Mouse (Mus musculus) brain, embryonic 14.5 days (tissue): ENCODE data around the gene Npcd.

Source experiments
- CTCF ChIP-seq: fragments of 200-500 bp; IDR thresholded peaks from 2 replicates; pipeline ENCODE4 v1.5.1; 2012; ENCODE audit warnings: inconsistent platforms, mild to moderate bottlenecking, moderate library complexity, borderline replicate concordance; ENCODE audit not compliant: insufficient read depth, insufficient read length; ENCODE audit errors: extremely low read depth
- POLR2A ChIP-seq: fragments of 200-500 bp; IDR thresholded peaks from 2 replicates; pipeline ENCODE4 v1.6.1; 2012; ENCODE audit warnings: mild to moderate bottlenecking, inconsistent platforms, borderline replicate concordance; ENCODE audit not compliant: poor library complexity, insufficient read depth, insufficient read length, severe bottlenecking; ENCODE audit errors: extremely low read depth

GRCm38 (mm10) chr15:79753873-79754272 is 80.2 kb downstream of the Npcd start:
- TF ChIP-seq POLR2A (no peak), CTCF (no peak)
